Mouse (Mus musculus): ENCODE measurements at regions not wholly inside any gene's neighbourhood (a gene's known extent, or its start where the extent isn't known, plus 50 kb on each side); places are given as distances from the start of the nearest gene placed in this dataset.

- DNase-seq (ENCODE audit: low read depth, low spot score): peak; percentile 56
These were observed 103.6 kb downstream of the Ier5 start for GRCm38 (mm10) chr1:154995778-154996390.

- no peak for DNase-seq (ENCODE audit: low read depth, low spot score)
These were observed 105.2 kb downstream of the Ier5 start for GRCm38 (mm10) chr1:154993927-154994856.

DNA sequence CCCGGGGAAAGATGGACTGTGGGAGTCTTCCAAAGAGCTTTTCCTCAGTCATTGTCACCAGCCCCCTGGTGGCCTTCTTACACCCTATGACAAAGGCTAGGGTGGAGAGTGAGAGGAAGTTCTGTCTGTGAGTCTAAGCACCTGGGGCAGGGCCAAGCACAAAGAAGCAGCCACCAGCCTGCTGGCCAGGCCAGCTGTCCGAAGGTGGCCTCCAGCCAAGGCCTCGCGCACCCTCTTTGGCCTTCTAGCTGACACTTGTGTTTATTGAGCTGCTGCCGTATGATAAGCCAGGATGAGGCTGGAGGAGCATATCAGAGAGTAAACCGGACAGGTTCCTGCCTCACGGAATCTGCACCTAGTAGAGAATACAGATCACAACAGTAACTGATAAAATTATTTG is 99.0 kb upstream of the Cacna1e start:
- DNase-seq (ENCODE audit: low read depth, low spot score): peak; percentile 85

GRCm38 (mm10) chr1:154982836-154983235 is 98.5 kb upstream of the Cacna1e start:
- DNase-seq (ENCODE audit: low read depth, low spot score): peak; percentile 45

- DNase-seq (ENCODE audit: low read depth, low spot score): no peak
These were observed 97.4 kb upstream of the Cacna1e start for GRCm38 (mm10) chr1:154981687-154982086.

DNA sequence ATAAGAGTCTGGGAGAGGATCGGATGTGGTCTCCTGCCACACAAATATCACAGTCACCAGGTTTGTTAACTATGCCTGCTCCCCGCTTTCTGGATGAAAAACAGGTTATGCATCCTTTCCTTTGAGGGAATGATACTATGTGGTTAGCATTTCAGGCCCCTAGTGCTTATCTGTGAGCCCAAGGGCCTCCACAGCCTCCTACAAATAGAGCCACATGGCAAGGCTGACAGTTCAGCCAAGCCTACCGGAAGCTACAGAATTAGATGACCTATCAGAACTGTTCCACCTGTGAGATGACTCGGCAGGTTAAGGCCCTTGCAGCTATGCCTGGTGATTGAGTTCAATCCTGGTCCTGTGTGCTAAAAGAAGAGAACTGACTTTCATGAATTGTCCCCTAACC is 91.4 kb upstream of the Cacna1e start:
- no peak for DNase-seq (ENCODE audit: low read depth, low spot score)

GRCm38 (mm10) chr1:154961271-154961670 is 77.0 kb upstream of the Cacna1e start:
- DNase-seq (ENCODE audit: low read depth, low spot score): no peak

- peak; percentile 53 for DNase-seq (ENCODE audit: low read depth, low spot score)
These were observed 72.3 kb upstream of the Cacna1e start for GRCm38 (mm10) chr1:154956625-154957031.

- DNase-seq (ENCODE audit: low read depth, low spot score): peak; percentile 48
These were observed 68.4 kb upstream of the Cacna1e start for GRCm38 (mm10) chr1:154952679-154953078.

Data from brain, adult 2 months (tissue).